Mouse (Mus musculus) ES-E14 (cell line): ENCODE measurements at regions not wholly inside any gene's neighbourhood (a gene's known extent, or its start where the extent isn't known, plus 50 kb on each side); places are given as distances from the start of the nearest gene placed in this dataset.

Experiments
- DNase-seq: peaks from one replicate; pipeline ENCODE4 v3.0.0-alpha.2; 2013; ENCODE audit warnings: low read depth, low spot score
- H3K27ac ChIP-seq: 2 replicates; pipeline ENCODE4 v1.5.1; 2012; ENCODE audit warnings: low read depth, mild to moderate bottlenecking, low read length, moderate library complexity, mixed read lengths; ENCODE audit not compliant: poor library complexity, insufficient read depth, severe bottlenecking
- H3K36me3 ChIP-seq: 2 replicates; pipeline ENCODE4 v1.6.1; 2012; ENCODE audit warnings: mild to moderate bottlenecking, low read length, moderate library complexity, mixed read lengths; ENCODE audit not compliant: control insufficient read depth, poor library complexity, insufficient read depth, severe bottlenecking
- H3K4me1 ChIP-seq, 2 experiments: fragments of 150-350 bp in 1 of 2; sonication (generic) in 1 of 2; 2 replicates each; pipeline ENCODE4 v1.6.1; 2012; ENCODE audit warnings: low read length in 2 of 2, mild to moderate bottlenecking in 1 of 2, mixed read lengths in 1 of 2; ENCODE audit not compliant: control insufficient read depth in 2 of 2, insufficient read depth in 2 of 2, poor library complexity in 1 of 2
- H3K4me3 ChIP-seq, 2 experiments: fragments of 150-350 bp in 1 of 2; sonication (generic) in 1 of 2; 2 replicates each; pipeline ENCODE4 v1.5.1; 2012; ENCODE audit warnings: low read length in 2 of 2, low read depth in 1 of 2, mild to moderate bottlenecking in 1 of 2, mixed read lengths in 1 of 2; ENCODE audit not compliant: insufficient read depth in 1 of 2, poor library complexity in 1 of 2, severe bottlenecking in 1 of 2
- H3K9ac ChIP-seq: 2 replicates; pipeline ENCODE4 v1.6.1; 2012; ENCODE audit warnings: low read depth, mild to moderate bottlenecking, low read length, mixed read lengths; ENCODE audit not compliant: poor library complexity, insufficient read depth, severe bottlenecking
- H3K9me3 ChIP-seq: fragments of 150-350 bp; sonication (generic); 2 replicates; pipeline ENCODE4 v1.6.1; 2012; ENCODE audit warnings: low read depth, mild to moderate bottlenecking, low read length; ENCODE audit not compliant: control insufficient read depth, insufficient read depth
- CHD2 ChIP-seq: IDR thresholded peaks from 2 replicates; pipeline ENCODE4 v1.6.1; 2014; ENCODE audit warnings: mild to moderate bottlenecking, low read depth, low read length, inconsistent platforms
- HCFC1 ChIP-seq: IDR thresholded peaks from 2 replicates; pipeline ENCODE4 v1.6.1; 2012; ENCODE audit warnings: low read length, inconsistent platforms, borderline replicate concordance; ENCODE audit not compliant: insufficient read depth
- MAFK ChIP-seq: IDR thresholded peaks from 2 replicates; pipeline ENCODE4 v1.6.1; 2014; ENCODE audit warnings: mild to moderate bottlenecking, low read depth, low read length, inconsistent platforms; ENCODE audit not compliant: insufficient read depth
- ZC3H11A ChIP-seq: IDR thresholded peaks from 2 replicates; pipeline ENCODE4 v1.6.1; 2012; ENCODE audit warnings: low read depth, mild to moderate bottlenecking, inconsistent platforms, low read length, borderline replicate concordance
- ZNF384 ChIP-seq: IDR thresholded peaks from 2 replicates; pipeline ENCODE4 v1.6.1; 2012; ENCODE audit warnings: low read depth, low read length, inconsistent platforms
- in situ Hi-C, 2 experiments: fragments of 600-800 bp; cut with MboI; formaldehyde crosslinking; loops; one replicate each; pipeline ENCODE4 v1.15.1; 2025; ENCODE audit warnings: low sequenced_read_pairs in 2 of 2, inconsistent platforms in 1 of 2; ENCODE audit not compliant: unreplicated experiment in 2 of 2

DNA sequence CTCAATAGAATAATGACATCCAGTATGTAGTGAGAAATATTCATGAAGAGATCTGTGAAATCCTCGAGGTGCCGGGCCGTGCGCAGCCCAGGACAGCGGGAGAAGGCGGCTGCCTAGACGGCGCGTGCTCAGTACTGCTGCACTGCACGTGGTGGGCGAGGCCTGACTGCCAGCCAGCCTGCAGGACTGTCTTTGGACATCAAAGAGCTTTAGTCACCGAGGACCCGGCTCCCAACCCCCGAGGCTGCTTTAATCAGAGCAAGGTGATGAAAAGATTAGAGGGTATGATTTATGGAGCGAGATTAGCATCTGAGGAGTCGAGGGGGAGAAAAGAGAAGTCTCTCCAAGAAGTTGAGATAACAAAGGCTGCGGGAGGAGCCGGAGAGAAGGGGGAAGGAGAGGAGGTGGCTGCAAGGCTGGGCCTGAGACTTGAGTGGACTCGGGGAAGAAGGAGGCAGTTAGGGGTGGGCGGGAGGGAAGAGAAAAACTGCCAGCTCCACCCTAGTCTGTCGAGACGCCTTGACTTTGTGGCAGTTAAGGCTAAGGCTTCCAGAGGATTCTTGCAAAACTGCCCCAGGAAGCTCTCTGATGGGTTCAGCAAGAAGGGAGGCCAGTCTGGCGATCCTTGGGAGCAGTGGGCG is 271.6 kb upstream of the 4930535I16Rik start:
- no peaks in the 10 kb centered on the region for H3K9me3 ChIP-seq
- H3K4me1 ChIP-seq, result no peaks in the 10 kb centered on the region
- H3K9ac ChIP-seq, result no peak overlapping the region
- no peak for TF ChIP-seq CHD2
- TF ChIP-seq ZNF384, result no peak
- TF ChIP-seq ZC3H11A, result no peak
- no peak for TF ChIP-seq MAFK
- no peak for TF ChIP-seq HCFC1
- H3K36me3 ChIP-seq, result no peaks in the 10 kb centered on the region
- in situ Hi-C loops, result no loop called here
- H3K27ac ChIP-seq, result no peak overlapping the region
- DNase-seq, result no peak
- no peak overlapping the region for H3K4me3 ChIP-seq

DNA sequence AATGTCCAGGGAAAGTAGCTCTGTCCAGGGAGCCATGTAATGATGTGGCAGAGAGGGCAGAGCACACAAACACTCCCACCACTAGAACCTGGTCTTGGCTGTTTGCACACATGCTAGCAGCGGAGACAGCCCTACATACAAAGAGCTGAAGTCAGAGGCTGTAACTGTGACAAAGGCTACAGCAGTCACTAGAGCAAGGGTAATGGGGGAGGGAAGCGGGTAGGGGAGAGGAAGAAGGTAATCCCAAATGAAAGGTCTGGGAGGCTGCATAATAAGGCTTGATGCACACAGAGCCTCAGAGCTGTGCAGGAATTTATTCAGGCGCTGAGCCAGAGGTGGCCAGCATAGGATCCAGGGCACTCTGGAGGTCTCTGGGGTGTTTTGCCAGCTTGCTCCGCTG is 269.3 kb upstream of the 4930535I16Rik start:
- Histone ChIP-seq H3K4me3 (no peak overlapping the region), H3K9ac (no peak overlapping the region), H3K9me3 (no peaks in the 10 kb centered on the region), H3K27ac (no peak overlapping the region), H3K36me3 (no peaks in the 10 kb centered on the region), H3K4me1 (no peaks in the 10 kb centered on the region)
- in situ Hi-C loops, result no loop called here
- TF ChIP-seq HCFC1, result no peak
- TF ChIP-seq CHD2, result no peak
- TF ChIP-seq ZNF384, result no peak
- TF ChIP-seq ZC3H11A, result no peak
- no peak for TF ChIP-seq MAFK
- no peak for DNase-seq

DNA sequence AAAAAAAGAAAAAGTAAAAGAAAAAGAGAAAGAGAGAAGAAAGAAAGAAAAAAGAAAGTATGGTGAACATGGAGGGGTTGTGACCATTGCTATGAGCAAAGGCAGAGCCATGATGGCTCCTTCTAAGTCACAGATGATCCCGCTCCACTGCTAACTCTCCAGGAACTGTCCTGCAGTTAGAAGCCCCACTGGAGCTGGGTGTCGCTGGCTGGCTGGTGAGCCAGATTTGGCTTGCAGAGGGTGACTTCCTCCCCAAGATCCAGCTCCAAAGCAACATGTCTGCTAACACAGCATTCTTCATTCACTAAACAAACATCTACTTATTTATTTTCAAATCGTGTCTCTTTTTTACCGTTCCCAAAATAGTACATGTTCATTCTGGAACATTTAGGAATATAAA is 263.5 kb upstream of the 4930535I16Rik start:
- no peaks in the 10 kb centered on the region for H3K9me3 ChIP-seq
- TF ChIP-seq MAFK, result no peak
- TF ChIP-seq CHD2, result no peak
- TF ChIP-seq HCFC1, result no peak
- TF ChIP-seq ZNF384, result no peak
- TF ChIP-seq ZC3H11A, result no peak
- no peaks in the 10 kb centered on the region for H3K4me1 ChIP-seq
- no peak overlapping the region for H3K27ac ChIP-seq
- H3K36me3 ChIP-seq, result no peaks in the 10 kb centered on the region
- in situ Hi-C loops, result no loop called here
- no peak for DNase-seq
- H3K9ac ChIP-seq, result no peak overlapping the region
- no peak overlapping the region for H3K4me3 ChIP-seq

DNA sequence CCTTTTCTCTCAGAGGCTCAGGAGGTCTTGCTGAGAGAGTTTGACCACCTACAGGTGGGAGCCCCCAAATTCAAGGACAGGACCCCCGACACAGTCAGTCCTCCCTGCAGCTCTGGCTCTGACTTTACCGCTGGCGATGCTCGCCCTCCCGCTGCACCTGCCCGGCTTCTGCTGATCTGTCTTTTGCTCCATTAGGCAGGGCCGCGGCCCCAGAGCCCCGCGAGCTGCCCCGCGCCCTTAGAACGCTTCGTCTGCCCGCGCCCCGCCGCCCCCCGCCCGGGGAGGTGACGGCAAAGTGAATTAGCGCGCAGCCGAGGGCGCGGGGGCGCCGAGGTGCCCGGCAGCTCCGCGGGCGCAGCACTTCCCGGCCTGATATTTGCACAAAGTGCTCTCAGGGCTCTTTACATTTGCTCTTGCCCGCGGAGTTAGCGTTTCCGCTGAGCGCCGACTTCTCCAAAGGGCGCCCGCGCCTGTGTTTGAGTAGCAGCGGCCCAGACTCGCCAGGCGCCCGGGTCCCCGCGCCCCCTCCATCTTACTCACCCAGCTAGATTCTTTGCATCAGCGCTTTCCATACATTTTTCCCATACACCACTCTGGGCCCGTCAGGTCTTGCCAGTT is 260.7 kb upstream of the 4930535I16Rik start:
- Histone ChIP-seq H3K9me3 (no peaks in the 10 kb centered on the region), H3K27ac (no peak overlapping the region), H3K9ac (peak overlapping the region; percentile 62), H3K4me3 (peak overlapping the region; percentile 57 to 69), H3K4me1 (no peaks in the 10 kb centered on the region), H3K36me3 (no peaks in the 10 kb centered on the region)
- TF ChIP-seq ZNF384, result no peak
- TF ChIP-seq MAFK, result no peak
- no peak for TF ChIP-seq CHD2
- no peak for TF ChIP-seq ZC3H11A
- no peak for TF ChIP-seq HCFC1
- in situ Hi-C loops, result no loop called here
- DNase-seq, result no peak
